Mouse (Mus musculus): ENCODE measurements around the gene Ptgds. TPM values are rescaled to one million over a fixed set of nuclear protein-coding genes. Genes with fewer than 3 reads are reported as not detected.

Ptgds gene
- 1.2 and 6.5 TPM in 2 replicates for polyA plus RNA-seq (2012; rRNA removed; ENCODE audit: low replicate concordance)

GRCm38 (mm10) chr2:25469969-25470368 lies at the start of gene Ptgds:
Gene Ptgds, minus strand, starts transcription at chr2:25470046.

GRCm38 (mm10) chr2:25501593-25502486 lies 32.0 kb upstream of the Ptgds start, which contains the start of gene C8g:
Gene C8g, minus strand, starts transcription at chr2:25501719.

GRCm38 (mm10) chr2:25500576-25501405 lies 30.9 kb upstream of the Ptgds start, which contains the start of gene Fbxw5:
Gene Fbxw5, plus strand, starts transcription at chr2:25500750.

GRCm38 (mm10) chr2:25493476-25493961 lies 23.7 kb upstream of the Ptgds start, which contains the start of gene Lcn12:
Gene Lcn12, minus strand, starts transcription at chr2:25493911.

GRCm38 (mm10) chr2:25460551-25461309 lies 9.1 kb downstream of the Ptgds start, which contains the start of gene Paxx:
Gene Paxx, minus strand, starts transcription at chr2:25461094.

GRCm38 (mm10) chr2:25456205-25456953 lies 13.5 kb downstream of the Ptgds start, which contains the start of gene Clic3:
Gene Clic3, plus strand, starts transcription at chr2:25456838.

GRCm38 (mm10) chr2:25428442-25429236 lies 41.2 kb downstream of the Ptgds start, which contains the start of gene Abca2:
Gene Abca2, plus strand, starts transcription at chr2:25428703.

GRCm38 (mm10) chr2:25422587-25423410 lies 47.0 kb downstream of the Ptgds start, which contains the start of gene Fut7:
Gene Fut7, plus strand, starts transcription at chr2:25423267.

Other genes with a start within 250 kb of the Ptgds start
- gene Tubb4b, start 245.3 kb downstream of the Ptgds start, polyA plus RNA-seq (2012; rRNA removed; ENCODE audit: low replicate concordance): 485 and 490 TPM in 2 replicates
- not detected in 2 replicates for gene Slc34a3, start 235.7 kb downstream of the Ptgds start, polyA plus RNA-seq (2012; rRNA removed; ENCODE audit: low replicate concordance)
- gene Rnf224, start 233.3 kb downstream of the Ptgds start, polyA plus RNA-seq (2012; rRNA removed; ENCODE audit: low replicate concordance): 0.10 TPM in 1 of 2 replicates, not detected in the other
- gene Rnf208, start 227.8 kb downstream of the Ptgds start, polyA plus RNA-seq (2012; rRNA removed; ENCODE audit: low replicate concordance): 1.3 and 10.6 TPM in 2 replicates
- 0.68 TPM in 1 of 2 replicates, not detected in the other for gene Cysrt1, start 227.6 kb downstream of the Ptgds start, polyA plus RNA-seq (2012; rRNA removed; ENCODE audit: low replicate concordance)
- gene AL732309.1, start 223.2 kb downstream of the Ptgds start, polyA plus RNA-seq (2012; rRNA removed; ENCODE audit: low replicate concordance): 15.6 and 27.5 TPM in 2 replicates
- gene Tmem203, start 214.6 kb downstream of the Ptgds start, polyA plus RNA-seq (2012; rRNA removed; ENCODE audit: low replicate concordance): 57.1 and 66.0 TPM in 2 replicates
- gene Tprn, start 207.4 kb downstream of the Ptgds start, polyA plus RNA-seq (2012; rRNA removed; ENCODE audit: low replicate concordance): 11.4 and 33.2 TPM in 2 replicates
- gene Ssna1, start 197.6 kb downstream of the Ptgds start, polyA plus RNA-seq (2012; rRNA removed; ENCODE audit: low replicate concordance): 49.0 and 70.1 TPM in 2 replicates
- 155 and 178 TPM in 2 replicates for gene Anapc2, start 197.6 kb downstream of the Ptgds start, polyA plus RNA-seq (2012; rRNA removed; ENCODE audit: low replicate concordance)
- gene Tmem210, start 181.9 kb downstream of the Ptgds start, polyA plus RNA-seq (2012; rRNA removed; ENCODE audit: low replicate concordance): not detected in 2 replicates
- 0.13 and 4.6 TPM in 2 replicates for gene Lrrc26, start 180.1 kb downstream of the Ptgds start, polyA plus RNA-seq (2012; rRNA removed; ENCODE audit: low replicate concordance)
- 0.09 and 0.18 TPM in 2 replicates for gene Grin1, start 150.9 kb downstream of the Ptgds start, polyA plus RNA-seq (2012; rRNA removed; ENCODE audit: low replicate concordance)
- 16.3 and 40.9 TPM in 2 replicates for gene Man1b1, start 137.7 kb downstream of the Ptgds start, polyA plus RNA-seq (2012; rRNA removed; ENCODE audit: low replicate concordance)
- gene Dpp7, start 113.7 kb downstream of the Ptgds start, polyA plus RNA-seq (2012; rRNA removed; ENCODE audit: low replicate concordance): 61.1 and 76.0 TPM in 2 replicates
- gene Uap1l1, start 104.4 kb downstream of the Ptgds start, polyA plus RNA-seq (2012; rRNA removed; ENCODE audit: low replicate concordance): 24.0 and 65.2 TPM in 2 replicates
- gene Sapcd2, start 97.7 kb downstream of the Ptgds start, polyA plus RNA-seq (2012; rRNA removed; ENCODE audit: low replicate concordance): 0.57 and 7.9 TPM in 2 replicates
- gene Entpd2, start 74.2 kb downstream of the Ptgds start, polyA plus RNA-seq (2012; rRNA removed; ENCODE audit: low replicate concordance): 78.1 and 108 TPM in 2 replicates
- gene Npdc1, start 70.7 kb downstream of the Ptgds start, polyA plus RNA-seq (2012; rRNA removed; ENCODE audit: low replicate concordance): 272 and 300 TPM in 2 replicates
- 0.62 and 0.96 TPM in 2 replicates for gene Fut7, start 46.8 kb downstream of the Ptgds start, polyA plus RNA-seq (2012; rRNA removed; ENCODE audit: low replicate concordance)
- 41.7 and 62.8 TPM in 2 replicates for gene Abca2, start 41.3 kb downstream of the Ptgds start, polyA plus RNA-seq (2012; rRNA removed; ENCODE audit: low replicate concordance)
- gene Clic3, start 13.2 kb downstream of the Ptgds start, polyA plus RNA-seq (2012; rRNA removed; ENCODE audit: low replicate concordance): 1.8 and 3.2 TPM in 2 replicates
- gene Paxx, start 9.0 kb downstream of the Ptgds start, polyA plus RNA-seq (2012; rRNA removed; ENCODE audit: low replicate concordance): 79.2 and 84.7 TPM in 2 replicates
- 0.33 TPM in 1 of 2 replicates, not detected in the other for gene Lcn12, start 23.9 kb upstream of the Ptgds start, polyA plus RNA-seq (2012; rRNA removed; ENCODE audit: low replicate concordance)
- 27.6 and 47.3 TPM in 2 replicates for gene Fbxw5, start 30.7 kb upstream of the Ptgds start, polyA plus RNA-seq (2012; rRNA removed; ENCODE audit: low replicate concordance)
- 5.9 and 7.9 TPM in 2 replicates for gene C8g, start 31.7 kb upstream of the Ptgds start, polyA plus RNA-seq (2012; rRNA removed; ENCODE audit: low replicate concordance)
- 13.9 and 22.5 TPM in 2 replicates for gene Traf2, start 76.9 kb upstream of the Ptgds start, polyA plus RNA-seq (2012; rRNA removed; ENCODE audit: low replicate concordance)
- 127 and 142 TPM in 2 replicates for gene Edf1, start 87.8 kb upstream of the Ptgds start, polyA plus RNA-seq (2012; rRNA removed; ENCODE audit: low replicate concordance)
- gene Mamdc4, start 104.8 kb upstream of the Ptgds start, polyA plus RNA-seq (2012; rRNA removed; ENCODE audit: low replicate concordance): 1.8 and 5.5 TPM in 2 replicates
- gene Phpt1, start 105.2 kb upstream of the Ptgds start, polyA plus RNA-seq (2012; rRNA removed; ENCODE audit: low replicate concordance): 48.6 and 87.4 TPM in 2 replicates
- 0.37 and 2.6 TPM in 2 replicates for gene Ajm1, start 111.7 kb upstream of the Ptgds start, polyA plus RNA-seq (2012; rRNA removed; ENCODE audit: low replicate concordance)
- gene Rabl6, start 138.5 kb upstream of the Ptgds start, polyA plus RNA-seq (2012; rRNA removed; ENCODE audit: low replicate concordance): 52.3 and 88.3 TPM in 2 replicates
- not detected in 2 replicates for gene Ccdc183, start 147.6 kb upstream of the Ptgds start, polyA plus RNA-seq (2012; rRNA removed; ENCODE audit: low replicate concordance)
- gene Tmem141, start 152.0 kb upstream of the Ptgds start, polyA plus RNA-seq (2012; rRNA removed; ENCODE audit: low replicate concordance): 31.8 and 53.1 TPM in 2 replicates
- 16.8 and 21.3 TPM in 2 replicates for gene Fcna, start 158.0 kb upstream of the Ptgds start, polyA plus RNA-seq (2012; rRNA removed; ENCODE audit: low replicate concordance)
- gene Lcn8, start 183.1 kb upstream of the Ptgds start, polyA plus RNA-seq (2012; rRNA removed; ENCODE audit: low replicate concordance): 0.64 and 5.5 TPM in 2 replicates
- gene Lcn5, start 187.9 kb upstream of the Ptgds start, polyA plus RNA-seq (2012; rRNA removed; ENCODE audit: low replicate concordance): 0.52 and 3.7 TPM in 2 replicates
- gene Lcn6, start 206.7 kb upstream of the Ptgds start, polyA plus RNA-seq (2012; rRNA removed; ENCODE audit: low replicate concordance): 0.78 TPM in 1 of 2 replicates, not detected in the other
- 0.24 and 0.62 TPM in 2 replicates for gene Lcn10, start 212.7 kb upstream of the Ptgds start, polyA plus RNA-seq (2012; rRNA removed; ENCODE audit: low replicate concordance)
- gene Obp2a, start 230.0 kb upstream of the Ptgds start, polyA plus RNA-seq (2012; rRNA removed; ENCODE audit: low replicate concordance): not detected in 2 replicates
- 48.0 and 66.2 TPM in 2 replicates for gene Bmyc, start 236.7 kb upstream of the Ptgds start, polyA plus RNA-seq (2012; rRNA removed; ENCODE audit: low replicate concordance)